Mouse (Mus musculus) liver, adult 10 weeks (tissue): Measurements from ENCODE around the gene Cbwd1. TPM values are rescaled to one million over a fixed set of nuclear protein-coding genes. Genes with fewer than 3 reads are reported as not detected.

Experiments used
- polyA plus RNA-seq: library from polyadenylated mRNA; stranded (reverse); fragments of 350-450 nt; fragmentation: Illumina TruSeq; extraction: RNeasy Lipid Tissue Mini Kit (QIAGEN cat#74804); gene quantifications from one replicate; pipeline ENCODE4 v1.2.3, GENCODE M21; 2014; ENCODE audit warnings: low read depth, low replicate concordance

The Cbwd1 gene
- 12.3 TPM for polyA plus RNA-seq

DNA sequence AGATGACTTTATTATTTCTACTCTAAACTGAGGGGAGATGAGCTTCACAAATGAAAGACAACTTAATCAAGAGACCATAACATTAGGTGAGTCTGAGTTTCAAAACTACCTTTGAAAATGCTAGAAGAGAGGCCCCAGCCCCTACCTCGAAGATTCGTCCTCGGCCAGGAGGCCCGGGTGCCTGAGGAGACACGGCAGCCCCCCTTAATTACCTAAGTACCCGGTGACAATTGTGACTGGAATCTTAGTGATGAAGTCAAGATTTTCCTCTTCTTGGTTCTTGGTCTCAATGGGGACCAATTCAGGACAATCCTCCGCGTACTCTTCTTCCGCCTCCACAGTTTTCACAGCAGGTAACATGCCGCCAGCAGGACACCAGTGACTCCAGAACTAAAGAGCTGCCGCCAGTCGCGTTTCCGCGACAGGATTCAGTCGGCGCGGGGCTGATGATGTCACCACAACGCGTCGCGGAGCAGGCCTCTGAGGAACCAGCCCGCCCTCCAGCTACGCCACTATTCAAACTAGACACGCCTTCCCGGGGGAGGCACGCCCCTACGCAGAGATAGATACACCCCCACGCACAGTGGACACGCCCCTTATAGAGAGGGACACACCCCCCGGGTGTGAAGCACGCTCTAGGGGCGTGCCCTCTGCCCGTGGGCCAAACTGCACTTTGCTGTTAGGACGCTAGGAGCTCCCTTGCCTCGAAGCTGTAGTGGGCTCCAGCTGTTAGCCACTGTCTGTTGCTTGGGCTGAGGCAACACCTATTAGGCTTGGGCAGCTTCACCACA is at the start of gene Cbwd1:
TSS of gene Cbwd1 (minus strand) at position 439 of the 791 bp plus-strand sequence.

DNA sequence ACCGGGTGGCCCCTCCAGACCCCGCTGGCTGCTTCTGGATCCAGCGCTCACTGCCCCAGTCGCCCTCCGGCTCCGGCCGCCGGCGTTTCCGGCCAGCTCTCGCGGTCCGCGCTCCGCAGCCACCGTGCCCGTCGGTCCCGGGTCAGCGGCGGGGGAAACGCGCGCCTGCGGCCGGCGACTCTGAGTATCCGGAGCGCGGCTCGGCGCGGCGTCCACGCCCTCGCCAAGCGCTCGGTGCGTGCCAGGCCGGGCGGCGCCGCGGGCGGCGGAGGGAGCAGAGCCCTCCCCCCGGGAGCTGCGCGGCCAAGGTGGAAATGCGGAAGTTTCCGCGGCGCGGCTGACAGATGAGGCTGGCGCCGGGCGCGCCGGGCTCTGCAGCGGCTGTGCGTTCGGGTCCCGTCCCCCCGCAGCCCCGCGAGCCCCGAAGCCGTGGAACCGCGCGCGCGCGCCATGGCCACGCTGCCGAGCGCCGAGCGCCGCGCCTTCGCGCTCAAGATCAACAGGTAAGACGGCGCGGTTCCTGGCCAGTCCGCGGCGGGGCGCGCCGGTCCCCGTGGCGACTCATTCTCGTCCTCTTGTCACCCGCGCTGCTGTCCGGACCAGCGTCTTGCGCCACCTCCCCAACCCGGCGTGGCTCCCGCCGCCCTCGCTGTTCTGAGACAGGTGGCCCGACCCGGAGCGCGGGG is 37.9 kb upstream of the Cbwd1 start, which contains the start of gene Dock8:
TSS of gene Dock8 (plus strand) at position 334 of the 686 bp plus-strand sequence.

DNA sequence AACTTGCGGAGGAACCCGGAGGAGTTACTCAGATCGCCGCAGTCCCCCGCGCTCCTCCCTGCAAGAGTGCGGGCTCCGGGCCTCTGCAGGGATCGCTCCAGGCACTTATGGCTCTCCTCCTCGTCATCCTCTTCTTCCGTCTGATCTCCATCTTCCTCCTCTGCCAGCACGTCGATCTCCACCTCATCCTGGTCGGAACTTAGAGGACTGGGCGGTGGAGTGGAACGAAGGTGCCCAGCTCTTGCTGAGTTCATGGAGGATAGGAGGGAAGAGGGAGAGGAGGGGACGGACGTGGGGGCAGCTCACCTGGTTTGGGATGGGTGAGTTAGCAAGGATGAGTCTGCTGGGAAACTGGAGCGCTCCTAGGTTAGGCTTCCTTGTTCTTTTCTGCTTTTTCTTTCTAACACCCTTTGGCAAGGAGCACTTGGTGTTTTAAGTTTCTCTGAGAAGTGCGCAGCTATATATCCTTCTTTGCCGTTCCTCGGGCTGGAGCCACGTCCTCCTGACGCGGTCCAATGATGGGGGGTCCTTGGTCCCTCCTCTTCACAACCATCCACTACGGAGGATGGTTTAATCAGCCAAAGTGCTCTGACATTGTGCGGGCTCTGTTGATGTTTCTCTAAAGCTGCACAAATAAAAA is 60.7 kb downstream of the Cbwd1 start, which contains the start of gene Foxd4:
TSS of gene Foxd4 (minus strand) at position 617 of the 640 bp plus-strand sequence.

DNA sequence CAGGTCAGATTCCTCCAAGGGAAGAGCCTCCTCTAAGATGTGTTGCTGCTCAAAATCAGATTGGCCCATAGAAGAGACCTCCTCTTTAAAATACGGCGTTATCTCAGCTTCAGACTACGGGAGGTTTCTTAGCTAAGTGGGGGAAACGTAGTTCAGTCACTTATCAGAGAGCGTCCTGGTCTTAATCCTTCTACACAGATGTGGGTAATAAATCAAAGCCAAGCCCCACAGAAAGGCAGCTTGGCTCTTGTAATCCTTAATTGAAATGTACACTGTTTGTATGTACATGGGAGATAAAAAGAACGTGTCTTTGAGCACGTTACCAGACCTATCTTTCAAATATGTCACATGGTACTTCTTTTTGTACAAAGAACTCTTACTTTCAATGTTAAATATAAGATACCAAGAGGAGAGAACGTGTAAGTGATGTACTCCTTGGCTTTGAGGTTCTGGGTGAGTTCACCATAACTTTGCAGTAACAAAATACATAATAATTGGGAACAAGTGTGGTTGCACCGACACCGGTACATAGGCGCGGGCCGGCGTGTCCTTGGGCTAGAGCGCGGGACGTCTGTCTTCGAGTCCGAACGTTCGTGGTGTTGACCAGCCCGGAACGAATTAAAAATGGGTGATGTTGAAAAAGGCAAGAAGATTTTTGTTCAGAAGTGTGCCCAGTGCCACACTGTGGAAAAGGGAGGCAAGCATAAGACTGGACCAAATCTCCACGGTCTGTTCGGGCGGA is 86.1 kb downstream of the Cbwd1 start, which contains the start of gene Gm10053:
TSS of gene Gm10053 (plus strand) at position 558 of the 742 bp plus-strand sequence.

Other genes with a start within 250 kb of the Cbwd1 start
- gene Pgm5, start 99.8 kb downstream of the Cbwd1 start, polyA plus RNA-seq: 0.98 TPM
- 345 TPM for gene Gm10053, start 85.9 kb downstream of the Cbwd1 start, polyA plus RNA-seq
- gene Foxd4, start 60.4 kb downstream of the Cbwd1 start, polyA plus RNA-seq: not detected
- 9.8 TPM for gene Dock8, start 37.9 kb upstream of the Cbwd1 start, polyA plus RNA-seq